ENCODE assay signal across 13 mouse cellular contexts in genomic region chr8:44734577-44734976, GRCm38 (mm10).
"Had no signal": no experiment of that assay in that cellular context is flagged by ENCODE, and none has a peak within 500 bp of the region (broad histone marks: within the 10 kb centered on the region; RNA-seq: fewer than 3 reads in every experiment).

No protein-coding gene starts in this region.

- H3K36me3 ChIP-seq: limb, embryonic 12.5 days; liver, embryonic 13.5 days; lung, embryonic 15.5 days; midbrain, embryonic 12.5 days had no signal

- H3K9me3 ChIP-seq: limb, embryonic 12.5 days; liver, embryonic 13.5 days; lung, embryonic 15.5 days; midbrain, embryonic 12.5 days had no signal

- ATAC-seq: liver, postnatal 0 days; midbrain, embryonic 16.5 days had no signal

- H3K4me2 ChIP-seq: limb, embryonic 12.5 days; liver, embryonic 13.5 days; lung, embryonic 15.5 days; midbrain, embryonic 12.5 days had no signal

- H3K4me1 ChIP-seq: liver, embryonic 13.5 days; lung, embryonic 15.5 days; midbrain, embryonic 12.5 days had no signal

- H3K4me3 ChIP-seq: layer of hippocampus, adult 2 months; limb, embryonic 12.5 days; liver, embryonic 13.5 days; lung, embryonic 15.5 days; midbrain, embryonic 12.5 days had no signal

- H3K27ac ChIP-seq: layer of hippocampus, adult 2 months; limb, embryonic 12.5 days; liver, embryonic 13.5 days; lung, embryonic 15.5 days; macrophage; midbrain, embryonic 12.5 days; stomach, postnatal 0 days had no signal

- H3K27me3 ChIP-seq: limb, embryonic 12.5 days; liver, embryonic 13.5 days; lung, embryonic 15.5 days; midbrain, embryonic 12.5 days had no signal

- H3K9ac ChIP-seq: limb, embryonic 12.5 days; liver, embryonic 13.5 days; liver, postnatal 0 days; lung, embryonic 15.5 days; midbrain, embryonic 12.5 days had no signal

- DNase-seq: kidney, adult 2 months; liver; liver, embryonic 13.5 days; liver, postnatal 0 days; lung, postnatal 14 days; thymus, postnatal 4 days had no signal
